Mouse (Mus musculus) liver (tissue): ENCODE data around the gene Tnnc2.

Experiments
- DNase-seq: peaks from one replicate; pipeline ENCODE4 v3.0.0-alpha.2; 2020; ENCODE audit warnings: mixed read lengths

Gene Tnnc2

GRCm38 (mm10) chr2:164794293-164794692 is 14.5 kb upstream of the Tnnc2 start:
- peak; percentile 86 for DNase-seq

- DNase-seq, result no peak
Observed at GRCm38 (mm10) chr2:164793772-164794171, 14.0 kb upstream of the Tnnc2 start.

GRCm38 (mm10) chr2:164793236-164793635 is 13.5 kb upstream of the Tnnc2 start:
- DNase-seq, result peak; percentile 79

- DNase-seq, result no peak
Observed at GRCm38 (mm10) chr2:164792400-164793190, 12.8 kb upstream of the Tnnc2 start.

- no peak for DNase-seq
Observed at GRCm38 (mm10) chr2:164791841-164792261, 12.1 kb upstream of the Tnnc2 start.

GRCm38 (mm10) chr2:164790451-164790850 is 10.7 kb upstream of the Tnnc2 start:
- DNase-seq, result no peak

- peak; percentile 69 for DNase-seq
Observed at GRCm38 (mm10) chr2:164788411-164788810, 8.6 kb upstream of the Tnnc2 start.

GRCm38 (mm10) chr2:164787779-164788178 is 8.0 kb upstream of the Tnnc2 start:
- DNase-seq, result no peak

- DNase-seq, result no peak
Observed at GRCm38 (mm10) chr2:164787032-164787431, 7.3 kb upstream of the Tnnc2 start.

- no peak for DNase-seq
Observed at GRCm38 (mm10) chr2:164786388-164786885, 6.7 kb upstream of the Tnnc2 start.

- DNase-seq, result peak; percentile 90
Observed at GRCm38 (mm10) chr2:164785481-164786387, 6.0 kb upstream of the Tnnc2 start, which contains the start of gene Snx21. Gene Snx21 (plus strand): TSS chr2:164785823.

- no peak for DNase-seq
Observed at GRCm38 (mm10) chr2:164784869-164785420, 5.2 kb upstream of the Tnnc2 start.

- DNase-seq, result no peak
Observed at GRCm38 (mm10) chr2:164783926-164784581, 4.3 kb upstream of the Tnnc2 start.

- DNase-seq, result no peak
Observed at GRCm38 (mm10) chr2:164781876-164782275, 2.1 kb upstream of the Tnnc2 start.

- DNase-seq, result no peak
Observed at GRCm38 (mm10) chr2:164778809-164779208, 958 bp downstream of the Tnnc2 start.

GRCm38 (mm10) chr2:164778015-164778287 is 1.8 kb downstream of the Tnnc2 start:
- no peak for DNase-seq

- no peak for DNase-seq
Observed at GRCm38 (mm10) chr2:164777246-164778014, 2.3 kb downstream of the Tnnc2 start.

- DNase-seq, result no peak
Observed at GRCm38 (mm10) chr2:164776801-164777200, 3.0 kb downstream of the Tnnc2 start.

- DNase-seq, result no peak
Observed at GRCm38 (mm10) chr2:164776130-164776529, 3.6 kb downstream of the Tnnc2 start.

- DNase-seq, result peak; percentile 78
Observed at GRCm38 (mm10) chr2:164773989-164774364, 5.8 kb downstream of the Tnnc2 start.

- DNase-seq, result no peak
Observed at GRCm38 (mm10) chr2:164773229-164773988, 6.4 kb downstream of the Tnnc2 start.
